Mouse (Mus musculus) testis, adult 2 months (tissue): ENCODE data around the gene Hdac7.

Experiments
- CTCF ChIP-seq: fragments of 200-500 bp; IDR thresholded peaks from 2 replicates; pipeline ENCODE4 v1.5.1; 2012; ENCODE audit warnings: low read depth, mild to moderate bottlenecking, inconsistent platforms, low read length, moderate library complexity; ENCODE audit not compliant: control insufficient read depth, insufficient read depth, insufficient replicate concordance
- POLR2A ChIP-seq: fragments of 200-500 bp; IDR thresholded peaks from 2 replicates; pipeline ENCODE4 v1.6.1; 2012; ENCODE audit warnings: low read depth, mild to moderate bottlenecking, inconsistent platforms, low read length, moderate library complexity; ENCODE audit not compliant: control insufficient read depth

DNA sequence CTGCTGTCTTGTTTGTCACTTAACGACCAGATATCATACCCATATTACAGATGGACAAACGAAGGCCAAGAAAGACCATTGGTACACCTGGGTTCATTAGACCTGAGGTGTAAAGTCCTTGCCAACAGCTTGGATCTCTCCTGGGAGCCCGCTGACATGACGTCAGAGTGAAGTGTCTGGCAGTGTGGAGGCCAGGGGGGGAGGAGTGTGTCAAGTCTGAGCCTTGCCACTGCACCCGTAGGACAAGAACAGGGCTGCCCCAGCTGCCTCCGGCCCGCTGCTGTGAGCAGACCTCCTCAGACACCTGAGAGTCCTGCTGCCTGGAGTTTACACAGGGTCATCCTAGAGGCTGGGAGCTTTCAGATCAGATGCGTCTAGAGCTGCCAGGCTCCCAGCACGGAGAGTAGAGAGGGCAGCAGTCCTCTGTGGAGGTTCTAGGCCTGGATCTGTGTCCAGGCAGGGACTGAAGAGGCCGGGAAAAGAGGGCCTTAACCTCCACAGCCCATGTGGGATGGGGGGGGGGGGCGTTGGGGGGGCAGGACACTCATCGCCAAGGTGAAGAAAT, 100.3 kb downstream of the Hdac7 start:
- TF ChIP-seq CTCF (no peak), POLR2A (no peak)
